Mouse (Mus musculus) intestine, embryonic 15.5 days (tissue): ENCODE measurements around the gene Bmf. TPM values are rescaled to one million over a fixed set of nuclear protein-coding genes. Genes with fewer than 3 reads are reported as not detected.

Experiments
- ATAC-seq: fragments of 200-750 bp; cut with Nextera tagmentation; 2 replicates; pipeline ENCODE4 v1.8.0; 2017; ENCODE audit warnings: moderate TSS enrichment, moderate library complexity
- H3K27ac ChIP-seq: fragments of 300-500 bp; sonication (generic); 2 replicates; pipeline ENCODE4 v1.5.1; 2015; ENCODE audit warnings: mild to moderate bottlenecking, inconsistent platforms
- H3K27me3 ChIP-seq: fragments of 300-500 bp; sonication (generic); replicated peaks from 2 replicates; pipeline ENCODE4 v1.6.1; 2015; ENCODE audit warnings: inconsistent platforms
- H3K36me3 ChIP-seq: fragments of 300-500 bp; sonication (generic); 2 replicates; pipeline ENCODE4 v1.6.1; 2015; ENCODE audit warnings: inconsistent platforms
- H3K4me1 ChIP-seq: fragments of 300-500 bp; sonication (generic); replicated peaks from 2 replicates; pipeline ENCODE4 v1.6.1; 2015; ENCODE audit warnings: inconsistent platforms
- H3K4me2 ChIP-seq: fragments of 300-500 bp; sonication (generic); replicated peaks from 2 replicates; pipeline ENCODE4 v1.6.1; 2015; ENCODE audit warnings: mild to moderate bottlenecking, inconsistent platforms
- H3K4me3 ChIP-seq: fragments of 300-500 bp; sonication (generic); replicated peaks from 2 replicates; pipeline ENCODE4 v1.5.1; 2015; ENCODE audit warnings: inconsistent platforms
- H3K9ac ChIP-seq: fragments of 300-500 bp; sonication (generic); 2 replicates; pipeline ENCODE4 v1.6.1; 2015; ENCODE audit warnings: inconsistent platforms
- H3K9me3 ChIP-seq: fragments of 300-500 bp; sonication (generic); 2 replicates; pipeline ENCODE4 v1.6.1; 2016; ENCODE audit warnings: inconsistent platforms
- WGBS: fragments of 180-500 bp; shearing (Covaris S2); methylation state at CpG from one replicate; pipeline ENCODE4 v1.1.7; 2015; 5-methylcytosine and 5-hydroxymethylcytosine counted together
- polyA plus RNA-seq: library from polyadenylated mRNA; unstranded; fragments of >200 nt; fragmentation: Nextera tagmentation; extraction: Ambion mirVana; gene quantifications from 2 replicates; pipeline ENCODE4 v1.2.1, GENCODE M21; 2015

Bmf gene
- polyA plus RNA-seq, 1 experiment from 2014 or later: 3.0 TPM

GRCm38 (mm10) chr2:118529466-118530181 is 19.9 kb downstream of the Bmf start:
- H3K9me3 ChIP-seq: no peaks in the 10 kb centered on the region
- peaks cover 44% of the 10 kb centered on the region for H3K4me1 ChIP-seq
- peak overlapping the region; percentile 25; the same call in 1 of the 2 replicates for H3K27ac ChIP-seq
- H3K36me3 ChIP-seq: no peaks in the 10 kb centered on the region
- H3K27me3 ChIP-seq: no peaks in the 10 kb centered on the region
- H3K4me3 ChIP-seq: no peak overlapping the region
- no peak overlapping the region for H3K4me2 ChIP-seq
- peak; percentile 23; the same call in 1 of the 2 replicates for ATAC-seq
- no peak overlapping the region for H3K9ac ChIP-seq
- 28% methylated on average over 7 of the region's 7 CpGs for WGBS

- no peak for ATAC-seq
- H3K4me2 ChIP-seq: no peak overlapping the region
- H3K9me3 ChIP-seq: no peaks in the 10 kb centered on the region
- H3K9ac ChIP-seq: no peak overlapping the region
- H3K4me1 ChIP-seq: peaks cover 27% of the 10 kb centered on the region
- no peak overlapping the region for H3K4me3 ChIP-seq
- 89% methylated on average over 5 of the region's 5 CpGs for WGBS
- H3K27ac ChIP-seq: no peak overlapping the region
- H3K36me3 ChIP-seq: no peaks in the 10 kb centered on the region
- H3K27me3 ChIP-seq: no peaks in the 10 kb centered on the region
These were observed 22.9 kb downstream of the Bmf start for GRCm38 (mm10) chr2:118526545-118526944.

- Histone ChIP-seq H3K27ac (no peak overlapping the region), H3K4me2 (no peak overlapping the region), H3K4me3 (no peak overlapping the region), H3K9ac (no peak overlapping the region), H3K27me3 (no peaks in the 10 kb centered on the region), H3K4me1 (peaks cover 27% of the 10 kb centered on the region), H3K9me3 (no peaks in the 10 kb centered on the region), H3K36me3 (no peaks in the 10 kb centered on the region)
- WGBS: 81% methylated on average over 3 of the region's 3 CpGs
- no peak for ATAC-seq
These were observed 24.7 kb downstream of the Bmf start for GRCm38 (mm10) chr2:118524811-118525210.

GRCm38 (mm10) chr2:118523163-118523730 is 26.2 kb downstream of the Bmf start:
- no peaks in the 10 kb centered on the region for H3K27me3 ChIP-seq
- H3K9ac ChIP-seq: no peak overlapping the region
- no peak for ATAC-seq
- H3K4me1 ChIP-seq: peaks cover 25% of the 10 kb centered on the region
- 69% methylated on average over 5 of the region's 5 CpGs for WGBS
- H3K9me3 ChIP-seq: no peaks in the 10 kb centered on the region
- no peak overlapping the region for H3K4me2 ChIP-seq
- H3K36me3 ChIP-seq: no peaks in the 10 kb centered on the region
- no peak overlapping the region for H3K4me3 ChIP-seq
- no peak overlapping the region for H3K27ac ChIP-seq

GRCm38 (mm10) chr2:118522265-118522664 is 27.2 kb downstream of the Bmf start:
- 1% methylated on average over 2 of the region's 2 CpGs for WGBS
- Histone ChIP-seq H3K27me3 (no peaks in the 10 kb centered on the region), H3K4me2 (no peak overlapping the region), H3K27ac (peak overlapping the region; percentile 34), H3K4me1 (peaks cover 25% of the 10 kb centered on the region), H3K36me3 (no peaks in the 10 kb centered on the region), H3K9me3 (no peaks in the 10 kb centered on the region), H3K4me3 (no peak overlapping the region), H3K9ac (no peak overlapping the region)
- peak; percentile 85 for ATAC-seq

- peaks cover 25% of the 10 kb centered on the region for H3K4me1 ChIP-seq
- no peak overlapping the region for H3K9ac ChIP-seq
- no peak overlapping the region for H3K4me3 ChIP-seq
- no peaks in the 10 kb centered on the region for H3K9me3 ChIP-seq
- no peaks in the 10 kb centered on the region for H3K36me3 ChIP-seq
- 38% methylated on average over 9 of the region's 9 CpGs for WGBS
- ATAC-seq: peak; percentile 81
- H3K4me2 ChIP-seq: no peak overlapping the region
- peak overlapping the region; percentile 69 for H3K27ac ChIP-seq
- H3K27me3 ChIP-seq: no peaks in the 10 kb centered on the region
These were observed 29.2 kb downstream of the Bmf start for GRCm38 (mm10) chr2:118520042-118520933.

GRCm38 (mm10) chr2:118512418-118513377 is 36.8 kb downstream of the Bmf start:
- ATAC-seq: no peak
- 74% methylated on average over 16 of the region's 16 CpGs for WGBS
- Histone ChIP-seq H3K27ac (no peak overlapping the region), H3K4me2 (no peak overlapping the region), H3K9ac (no peak overlapping the region), H3K4me1 (peaks cover 14% of the 10 kb centered on the region), H3K4me3 (no peak overlapping the region), H3K27me3 (no peaks in the 10 kb centered on the region), H3K9me3 (no peaks in the 10 kb centered on the region), H3K36me3 (no peaks in the 10 kb centered on the region)

GRCm38 (mm10) chr2:118511779-118512417 is 37.6 kb downstream of the Bmf start:
- WGBS: 58% methylated on average over 11 of the region's 11 CpGs
- Histone ChIP-seq H3K27ac (peak overlapping the region; percentile 27; the same call in 1 of the 2 replicates), H3K36me3 (no peaks in the 10 kb centered on the region), H3K9me3 (no peaks in the 10 kb centered on the region), H3K4me1 (peaks cover 14% of the 10 kb centered on the region), H3K27me3 (no peaks in the 10 kb centered on the region), H3K9ac (no peak overlapping the region), H3K4me2 (no peak overlapping the region), H3K4me3 (no peak overlapping the region)
- ATAC-seq: no peak

GRCm38 (mm10) chr2:118510447-118511310 is 38.8 kb downstream of the Bmf start:
- H3K4me3 ChIP-seq: no peak overlapping the region
- no peaks in the 10 kb centered on the region for H3K27me3 ChIP-seq
- WGBS: 47% methylated on average over 29 of the region's 29 CpGs
- no peak overlapping the region; the same call in 1 of the 2 replicates for H3K4me2 ChIP-seq
- ATAC-seq: peak; percentile 82
- no peaks in the 10 kb centered on the region for H3K36me3 ChIP-seq
- peaks cover 14% of the 10 kb centered on the region for H3K4me1 ChIP-seq
- H3K9me3 ChIP-seq: no peaks in the 10 kb centered on the region
- H3K27ac ChIP-seq: no peak overlapping the region
- no peak overlapping the region for H3K9ac ChIP-seq

- Histone ChIP-seq H3K36me3 (no peaks in the 10 kb centered on the region), H3K27ac (no peak overlapping the region), H3K4me1 (peaks cover 14% of the 10 kb centered on the region), H3K9me3 (no peaks in the 10 kb centered on the region), H3K4me2 (no peak overlapping the region; the same call in 1 of the 2 replicates), H3K9ac (no peak overlapping the region), H3K27me3 (no peaks in the 10 kb centered on the region), H3K4me3 (no peak overlapping the region)
- ATAC-seq: peak; percentile 23; the same call in 1 of the 2 replicates
- WGBS: 61% methylated on average over 8 of the region's 8 CpGs
These were observed 39.6 kb downstream of the Bmf start for GRCm38 (mm10) chr2:118509688-118510446.
